Mouse (Mus musculus) midbrain, embryonic 15.5 days (tissue): ENCODE results near the gene Atf3. TPM values are rescaled to one million over a fixed set of nuclear protein-coding genes. Genes with fewer than 3 reads are reported as not detected.
A peak's percentile ranks its signal among the peaks of the same experiment; 100 is the strongest.

ENCODE experiments used
- ATAC-seq: fragments of 200-750 bp; cut with Nextera tagmentation; replicated peaks from 2 replicates; pipeline ENCODE4 v1.8.0; 2017; ENCODE audit warnings: moderate TSS enrichment
- H3K27ac ChIP-seq: fragments of 300-500 bp; sonication (generic); 2 replicates; pipeline ENCODE4 v1.5.1; 2015; ENCODE audit warnings: mild to moderate bottlenecking, inconsistent platforms
- H3K27me3 ChIP-seq: fragments of 300-500 bp; sonication (generic); replicated peaks from 2 replicates; pipeline ENCODE4 v1.6.1; 2015; ENCODE audit warnings: inconsistent platforms
- H3K36me3 ChIP-seq: fragments of 300-500 bp; sonication (generic); replicated peaks from 2 replicates; pipeline ENCODE4 v1.6.1; 2015; ENCODE audit warnings: inconsistent platforms
- H3K4me1 ChIP-seq: fragments of 300-500 bp; sonication (generic); 2 replicates; pipeline ENCODE4 v1.6.1; 2015; ENCODE audit warnings: inconsistent platforms
- H3K4me2 ChIP-seq: fragments of 300-500 bp; sonication (generic); 2 replicates; pipeline ENCODE4 v1.6.1; 2015; ENCODE audit warnings: inconsistent platforms, mild to moderate bottlenecking, moderate library complexity
- H3K4me3 ChIP-seq: fragments of 300-500 bp; sonication (generic); 2 replicates; pipeline ENCODE4 v1.5.1; 2015; ENCODE audit warnings: mild to moderate bottlenecking, inconsistent platforms
- H3K9ac ChIP-seq: fragments of 300-500 bp; sonication (generic); 2 replicates; pipeline ENCODE4 v1.6.1; 2015; ENCODE audit warnings: mild to moderate bottlenecking, inconsistent platforms
- H3K9me3 ChIP-seq: fragments of 300-500 bp; sonication (generic); 2 replicates; pipeline ENCODE4 v1.6.1; 2016; ENCODE audit warnings: inconsistent platforms
- WGBS: fragments of 180-500 bp; shearing (Covaris S2); methylation state at CpG from one replicate; pipeline ENCODE4 v1.1.7; 2015; ENCODE audit warnings: mixed read lengths; 5-methylcytosine and 5-hydroxymethylcytosine counted together
- polyA plus RNA-seq: library from polyadenylated mRNA; unstranded; fragments of >200 nt; fragmentation: Nextera tagmentation; extraction: Ambion mirVana; gene quantifications from 2 replicates; pipeline ENCODE4 v1.2.1, GENCODE M21; 2015

Atf3 gene
- polyA plus RNA-seq, 1 experiment from 2014 or later: 1.6 TPM

DNA sequence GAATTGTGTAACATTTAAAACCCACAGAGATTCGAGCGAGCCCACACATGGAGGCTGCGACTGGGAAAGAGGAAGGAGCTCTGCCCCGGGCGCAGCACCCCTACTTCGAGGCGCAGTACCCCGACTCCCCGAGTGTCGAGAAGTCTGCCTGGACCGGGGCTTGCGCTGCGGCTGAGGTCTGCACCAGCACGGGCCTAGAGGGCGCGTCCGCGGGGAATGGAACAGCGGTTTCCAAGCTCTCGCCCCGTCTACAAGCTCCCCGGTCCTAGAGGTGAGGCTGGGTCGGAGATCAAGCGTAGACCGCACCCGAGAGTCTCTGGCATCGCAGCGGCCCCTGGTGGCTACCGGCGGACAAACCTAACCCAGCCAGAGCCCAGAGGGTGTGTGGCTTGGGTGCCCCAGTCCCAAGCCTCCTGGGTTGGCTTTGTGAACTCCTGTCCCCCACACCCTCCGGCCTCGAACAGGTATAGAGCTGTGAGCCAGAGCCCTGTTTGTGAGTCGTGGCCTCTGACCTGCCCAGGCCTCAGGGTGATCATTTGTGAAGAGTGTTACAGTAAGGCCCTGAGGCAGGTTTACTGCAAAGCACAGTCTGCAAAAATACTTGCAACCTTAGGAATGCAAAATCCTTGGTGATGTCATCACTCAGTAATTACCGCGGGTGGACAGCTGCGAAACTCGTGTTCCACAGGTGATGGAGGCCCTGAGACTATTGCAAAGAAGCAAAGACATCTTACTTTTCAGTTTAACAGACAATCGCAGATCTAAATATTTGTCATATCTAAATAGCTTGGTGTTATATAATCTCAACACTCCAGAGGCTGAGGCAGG, 91.8 kb downstream of the Atf3 start:
- Histone ChIP-seq H3K4me3 (peak overlapping the region; percentile 18), H3K9ac (no peak overlapping the region), H3K27ac (no peak overlapping the region), H3K36me3 (no peaks in the 10 kb centered on the region), H3K27me3 (no peaks in the 10 kb centered on the region), H3K9me3 (no peaks in the 10 kb centered on the region), H3K4me1 (no peaks in the 10 kb centered on the region), H3K4me2 (peak overlapping the region; percentile 48)
- whole genome bisulfite sequencing: 20% methylated on average over 38 of the region's 38 CpGs
- ATAC-seq: peak; percentile 30

DNA sequence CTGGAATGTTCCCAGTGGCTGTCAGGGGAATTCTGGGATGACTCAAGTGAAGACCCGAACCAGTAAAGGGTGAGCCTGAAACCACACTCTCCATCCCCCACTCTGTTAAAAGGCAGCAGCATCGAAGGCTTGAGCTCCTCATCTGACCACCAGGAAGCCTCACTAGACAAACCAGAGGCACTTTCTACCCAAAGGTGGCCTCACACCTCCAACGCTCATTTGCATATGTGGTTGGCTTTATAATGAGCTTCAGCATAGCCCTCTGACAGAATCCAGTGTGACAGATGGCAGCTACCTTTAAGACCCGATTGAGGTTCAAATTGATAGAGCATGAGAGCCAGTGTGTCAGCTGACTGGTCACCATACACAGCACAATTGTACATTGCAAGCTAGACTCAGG, 93.6 kb downstream of the Atf3 start:
- H3K36me3 ChIP-seq: no peaks in the 10 kb centered on the region
- H3K9ac ChIP-seq: no peak overlapping the region
- no peak for ATAC-seq
- H3K27me3 ChIP-seq: no peaks in the 10 kb centered on the region
- H3K4me2 ChIP-seq: no peak overlapping the region
- WGBS: 74% methylated on average over 4 of the region's 4 CpGs
- H3K4me1 ChIP-seq: no peaks in the 10 kb centered on the region
- no peak overlapping the region for H3K27ac ChIP-seq
- no peaks in the 10 kb centered on the region for H3K9me3 ChIP-seq
- no peak overlapping the region for H3K4me3 ChIP-seq

DNA sequence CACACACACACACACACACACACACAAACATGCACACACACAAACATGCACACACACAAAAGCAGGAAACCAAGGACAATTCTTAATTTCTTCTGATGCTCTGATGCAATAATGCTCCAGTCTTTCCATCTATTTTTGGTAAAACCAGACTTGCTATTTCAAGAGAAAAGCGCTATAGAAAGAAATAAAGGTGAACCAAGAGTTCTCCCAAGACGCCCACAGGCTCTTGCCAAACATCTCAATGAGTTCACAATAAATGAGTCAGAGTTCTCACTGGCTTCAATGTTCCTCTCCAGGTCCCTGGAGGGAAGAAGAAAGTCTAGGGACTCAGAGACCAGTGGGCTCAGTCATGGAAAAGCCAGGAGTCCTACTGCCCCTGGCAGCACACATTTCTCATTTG, 94.1 kb downstream of the Atf3 start:
- H3K36me3 ChIP-seq: no peaks in the 10 kb centered on the region
- no peak overlapping the region for H3K27ac ChIP-seq
- no peaks in the 10 kb centered on the region for H3K4me1 ChIP-seq
- WGBS: 81% methylated on average over 2 of the region's 2 CpGs
- no peak for ATAC-seq
- no peak overlapping the region for H3K9ac ChIP-seq
- H3K4me3 ChIP-seq: no peak overlapping the region
- no peaks in the 10 kb centered on the region for H3K9me3 ChIP-seq
- H3K27me3 ChIP-seq: no peaks in the 10 kb centered on the region
- H3K4me2 ChIP-seq: no peak overlapping the region

DNA sequence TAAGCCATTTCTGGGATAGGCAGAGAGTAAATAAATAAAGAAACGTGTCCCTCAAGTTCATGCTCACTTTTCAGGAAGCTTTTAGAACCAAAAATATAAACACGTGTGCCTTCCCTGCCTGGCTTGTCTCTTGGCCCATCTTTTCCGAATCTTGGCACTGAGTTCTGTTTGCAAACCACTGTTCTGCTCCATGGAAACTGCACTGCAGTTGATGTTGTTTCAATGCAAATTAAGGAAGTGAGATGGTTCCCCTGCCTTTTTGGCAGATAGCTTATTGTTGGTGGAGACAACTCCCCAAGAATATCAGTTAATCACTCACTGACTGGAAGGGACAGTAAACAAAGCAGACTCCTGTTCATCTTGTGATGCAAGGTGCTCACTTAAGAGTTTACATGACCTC, 95.1 kb downstream of the Atf3 start:
- no peaks in the 10 kb centered on the region for H3K36me3 ChIP-seq
- H3K4me2 ChIP-seq: no peak overlapping the region
- H3K4me1 ChIP-seq: no peaks in the 10 kb centered on the region
- H3K9me3 ChIP-seq: no peaks in the 10 kb centered on the region
- no peak overlapping the region for H3K4me3 ChIP-seq
- 70% methylated on average over 3 of the region's 3 CpGs for WGBS
- H3K9ac ChIP-seq: no peak overlapping the region
- no peak for ATAC-seq
- no peak overlapping the region for H3K27ac ChIP-seq
- no peaks in the 10 kb centered on the region for H3K27me3 ChIP-seq

Other genes starting within 250 kb of the Atf3 start
- 78.1 and 85.0 TPM in 2 replicates for gene Vash2, start 238.7 kb downstream of the Atf3 start, polyA plus RNA-seq
- gene Flvcr1, start 191.9 kb downstream of the Atf3 start, polyA plus RNA-seq: 8.6 and 8.7 TPM in 2 replicates
- not detected in 2 replicates for gene Spata45, start 181.4 kb downstream of the Atf3 start, polyA plus RNA-seq
- 11.8 and 17.4 TPM in 2 replicates for gene Tatdn3, start 155.1 kb downstream of the Atf3 start, polyA plus RNA-seq
- gene Nsl1, start 155.0 kb downstream of the Atf3 start, polyA plus RNA-seq: 4.1 and 5.1 TPM in 2 replicates
- 0.84 and 1.2 TPM in 2 replicates for gene Batf3, start 120.2 kb downstream of the Atf3 start, polyA plus RNA-seq
- gene Fam71a, start 53.2 kb downstream of the Atf3 start, polyA plus RNA-seq: not detected in 2 replicates
- 111 and 123 TPM in 2 replicates for gene Nenf, start 100.2 kb upstream of the Atf3 start, polyA plus RNA-seq
- gene Tmem206, start 107.9 kb upstream of the Atf3 start, polyA plus RNA-seq: 43.2 and 44.5 TPM in 2 replicates
- 8.3 and 9.4 TPM in 2 replicates for gene Ppp2r5a, start 185.2 kb upstream of the Atf3 start, polyA plus RNA-seq